Mouse (Mus musculus) cortical plate, adult 2 months (tissue): ENCODE measurements around the gene Itpk1. TPM values are rescaled to one million over a fixed set of nuclear protein-coding genes. Genes with fewer than 3 reads are reported as not detected.

Experiments
- H3K27ac ChIP-seq: fragments of 200-500 bp; 2 replicates; pipeline ENCODE4 v1.5.1; 2012; ENCODE audit warnings: low read length, control low read depth, inconsistent platforms; ENCODE audit not compliant: insufficient read depth
- H3K4me1 ChIP-seq: fragments of 200-500 bp; 2 replicates; pipeline ENCODE4 v1.6.1; 2011; ENCODE audit warnings: low read length; ENCODE audit not compliant: control insufficient read depth, insufficient read depth
- H3K4me3 ChIP-seq: fragments of 200-500 bp; 2 replicates; pipeline ENCODE4 v1.5.1; 2011; ENCODE audit warnings: mild to moderate bottlenecking, low read length, control low read depth; ENCODE audit not compliant: insufficient read depth
- CTCF ChIP-seq: fragments of 200-500 bp; IDR thresholded peaks from 2 replicates; pipeline ENCODE4 v1.5.1; 2011; ENCODE audit warnings: mild to moderate bottlenecking, control low read depth, low read length; ENCODE audit not compliant: insufficient read depth; ENCODE audit errors: extremely low read depth
- POLR2A ChIP-seq: fragments of 200-500 bp; IDR thresholded peaks from 2 replicates; pipeline ENCODE4 v1.6.1; 2011; ENCODE audit warnings: mild to moderate bottlenecking, low read length, control low read depth; ENCODE audit not compliant: insufficient read depth; ENCODE audit errors: extremely low read depth
- polyA plus RNA-seq: library from polyadenylated mRNA; depleted of rRNA; stranded (reverse); fragments of >200 nt; gene quantifications from 2 replicates; pipeline ENCODE4 v1.2.3, GENCODE M21; 2012; rRNA removed

Gene Itpk1
- polyA plus RNA-seq, 1 experiment = 42.6 TPM

- Histone ChIP-seq H3K27ac (no peak overlapping the region), H3K4me1 (no peaks in the 10 kb centered on the region), H3K4me3 (no peak overlapping the region)
- TF ChIP-seq POLR2A = no peak
- TF ChIP-seq CTCF = peak; percentile 37
Measured at GRCm38 (mm10) chr12:102524760-102525159, 180.0 kb downstream of the Itpk1 start.

- H3K4me1 ChIP-seq = no peaks in the 10 kb centered on the region
- no peak overlapping the region for H3K27ac ChIP-seq
- H3K4me3 ChIP-seq = no peak overlapping the region
- TF ChIP-seq CTCF = no peak
- no peak for TF ChIP-seq POLR2A
Measured at GRCm38 (mm10) chr12:102524216-102524615, 180.5 kb downstream of the Itpk1 start.

- Histone ChIP-seq H3K4me3 (no peak overlapping the region), H3K27ac (no peak overlapping the region), H3K4me1 (no peaks in the 10 kb centered on the region)
- TF ChIP-seq POLR2A (no peak), CTCF (no peak)
Measured at GRCm38 (mm10) chr12:102521777-102522319, 182.9 kb downstream of the Itpk1 start.

GRCm38 (mm10) chr12:102519929-102520720 is 184.6 kb downstream of the Itpk1 start:
- no peak overlapping the region for H3K27ac ChIP-seq
- TF ChIP-seq CTCF (no peak), POLR2A (no peak)
- H3K4me1 ChIP-seq = no peaks in the 10 kb centered on the region
- H3K4me3 ChIP-seq = no peak overlapping the region

Other genes starting within 250 kb of the Itpk1 start
- gene Golga5, start 235.8 kb downstream of the Itpk1 start, polyA plus RNA-seq = 23.4 and 25.1 TPM in 2 replicates
- 121 and 134 TPM in 2 replicates for gene Chga, start 150.0 kb downstream of the Itpk1 start, polyA plus RNA-seq
- 10.7 and 11.0 TPM in 2 replicates for gene Moap1, start 38.7 kb upstream of the Itpk1 start, polyA plus RNA-seq
- gene Tmem251, start 38.8 kb upstream of the Itpk1 start, polyA plus RNA-seq = 3.9 and 4.0 TPM in 2 replicates
- gene Gm28051, start 52.8 kb upstream of the Itpk1 start, polyA plus RNA-seq = not detected in 2 replicates
- gene Gon7, start 52.9 kb upstream of the Itpk1 start, polyA plus RNA-seq = 10.8 and 11.2 TPM in 2 replicates
- 31.7 and 33.6 TPM in 2 replicates for gene Ubr7, start 53.0 kb upstream of the Itpk1 start, polyA plus RNA-seq
- 29.1 and 29.2 TPM in 2 replicates for gene Gm20604, start 53.7 kb upstream of the Itpk1 start, polyA plus RNA-seq
- gene Btbd7, start 173.5 kb upstream of the Itpk1 start, polyA plus RNA-seq = 12.3 and 12.4 TPM in 2 replicates
- not detected in 2 replicates for gene Cox8c, start 194.4 kb upstream of the Itpk1 start, polyA plus RNA-seq
- 39.9 and 40.3 TPM in 2 replicates for gene Unc79, start 243.9 kb upstream of the Itpk1 start, polyA plus RNA-seq